Mouse (Mus musculus) thymus, postnatal 36 days (tissue): ENCODE measurements at regions not wholly inside any gene's neighbourhood (a gene's known extent, or its start where the extent isn't known, plus 50 kb on each side); places are given as distances from the start of the nearest gene placed in this dataset.

Experiments used
- DNase-seq, 2 experiments: peaks; one replicate each; pipeline ENCODE4 v3.0.0; 2022; ENCODE audit warnings: mixed read lengths in 2 of 2

DNA sequence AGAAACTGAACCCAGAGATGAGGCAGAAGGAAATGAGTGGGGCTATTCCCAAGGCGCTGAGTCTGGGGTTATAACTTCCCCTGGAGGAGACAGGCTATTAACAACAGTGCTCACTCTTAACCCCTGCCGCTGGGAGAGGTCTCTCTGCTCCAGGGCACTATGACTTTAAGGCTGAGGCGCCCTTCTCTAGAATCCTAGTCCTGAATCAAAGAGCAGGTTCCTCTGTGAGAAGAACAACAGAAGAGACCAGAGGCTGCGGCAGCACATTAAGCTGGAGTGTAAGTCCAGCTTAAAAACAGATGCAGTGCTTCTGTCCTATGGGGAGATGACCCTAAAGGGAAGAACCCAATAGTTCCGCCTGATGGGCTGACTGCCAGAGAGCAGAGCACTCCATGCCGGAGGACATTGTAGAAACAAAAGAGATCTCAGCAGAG lies 173.4 kb upstream of the Klf7 start:
- DNase-seq = no peak

DNA sequence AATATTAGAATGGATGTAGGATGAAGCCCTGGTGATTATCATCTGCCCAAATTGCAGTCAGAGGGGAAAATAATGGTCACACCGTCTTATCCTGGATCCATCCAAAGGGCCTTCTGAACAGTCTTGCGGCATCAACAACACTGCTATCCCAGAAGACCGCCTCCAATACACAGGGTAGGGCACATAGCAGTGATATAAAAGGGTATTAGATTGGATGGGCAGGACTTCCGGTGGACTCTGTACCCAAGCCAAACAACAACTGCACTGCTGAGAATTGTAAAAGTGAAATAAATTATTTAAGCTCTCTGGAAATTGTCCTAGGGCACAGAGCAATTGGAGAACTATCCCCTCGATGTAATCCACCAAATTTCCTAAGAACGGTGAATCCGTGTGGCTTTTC lies 173.0 kb upstream of the Klf7 start:
- no peak for DNase-seq

DNA sequence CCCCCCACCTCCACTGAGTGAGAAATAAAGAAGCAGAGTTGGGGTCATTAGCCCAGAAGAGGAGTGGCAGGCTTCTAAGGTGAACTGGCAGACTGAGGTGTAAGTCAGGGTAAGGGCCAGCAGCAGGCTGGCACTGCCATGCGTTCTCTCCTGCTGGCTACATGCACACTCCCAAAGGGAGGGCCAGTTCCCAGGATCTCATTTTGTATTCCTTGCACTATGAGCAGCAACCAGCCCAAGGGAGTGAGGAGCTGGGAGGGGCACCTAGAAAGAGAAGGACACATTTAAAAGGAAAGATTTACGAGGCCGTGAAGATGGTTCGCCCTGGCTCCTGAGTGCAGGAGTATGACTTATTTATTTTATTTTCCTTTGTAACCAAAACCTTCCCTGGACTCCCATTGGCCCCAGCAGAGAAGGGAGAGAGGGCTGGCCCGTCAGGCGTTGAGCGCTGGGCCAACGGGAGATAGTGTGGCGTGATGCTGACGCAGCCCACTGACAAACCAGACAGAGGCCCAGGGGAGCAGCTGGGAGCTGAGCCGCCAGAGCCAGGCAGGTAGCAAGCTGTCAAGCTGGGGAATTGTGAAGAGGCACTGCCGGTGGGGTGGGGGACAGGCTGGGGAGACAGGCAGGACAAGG lies 166.8 kb upstream of the Klf7 start:
- no peak for DNase-seq

DNA sequence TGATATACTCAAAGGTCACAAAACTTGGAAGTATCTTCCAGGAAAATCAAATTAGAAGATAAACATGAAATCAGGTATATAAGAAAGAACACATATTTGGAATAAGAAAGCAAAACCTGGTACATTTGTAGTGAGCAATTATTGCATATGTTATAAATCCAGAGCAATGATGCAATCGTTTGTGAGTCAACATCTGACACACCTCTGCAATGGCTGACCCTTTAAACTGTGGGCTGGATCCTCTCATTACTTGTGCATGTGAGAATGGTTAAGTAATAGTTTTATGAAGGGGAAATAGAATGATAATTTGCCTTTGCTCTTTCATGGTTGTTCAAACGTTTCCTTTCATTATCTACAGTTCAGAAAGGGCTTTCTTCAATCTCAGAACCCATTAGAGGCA lies 165.0 kb upstream of the Klf7 start:
- no peak for DNase-seq

DNA sequence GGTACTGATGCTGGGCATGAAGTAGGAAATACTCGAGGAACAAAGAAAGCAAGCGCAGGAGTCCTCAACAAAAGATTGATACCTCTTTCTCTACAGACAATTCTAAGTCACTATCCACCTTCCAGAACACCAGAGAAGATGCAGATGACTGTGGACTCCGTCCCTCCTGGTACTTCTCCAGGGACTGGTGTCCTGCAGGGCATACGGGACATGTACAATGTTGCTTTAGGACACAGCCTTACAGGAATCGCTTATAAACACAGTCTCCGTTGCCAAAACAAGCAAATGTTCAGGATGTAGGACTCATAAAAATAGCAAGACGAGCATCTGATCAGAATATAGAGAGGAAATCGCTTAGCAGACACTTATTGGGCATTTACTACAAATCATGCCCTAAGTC lies 162.6 kb upstream of the Klf7 start:
- no peak for DNase-seq

DNA sequence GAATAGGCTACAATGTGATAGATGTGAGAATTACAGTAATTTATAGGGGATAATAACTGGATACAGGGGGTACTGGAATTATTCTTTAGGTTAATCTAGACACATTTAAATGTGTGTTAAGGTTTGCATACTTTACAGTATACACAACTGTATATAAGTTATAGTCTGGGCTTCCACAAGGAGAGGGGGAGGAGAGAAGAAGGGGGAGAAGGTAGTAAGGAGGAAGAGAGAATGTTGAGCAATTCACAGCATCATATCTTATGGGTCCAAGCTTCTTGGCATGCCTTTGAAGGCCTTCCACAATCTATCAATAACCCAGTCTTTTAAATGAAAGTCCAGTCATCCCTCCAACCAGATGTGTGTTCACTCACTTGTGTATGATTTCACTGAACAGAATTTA lies 153.8 kb upstream of the Klf7 start:
- DNase-seq = no peak

DNA sequence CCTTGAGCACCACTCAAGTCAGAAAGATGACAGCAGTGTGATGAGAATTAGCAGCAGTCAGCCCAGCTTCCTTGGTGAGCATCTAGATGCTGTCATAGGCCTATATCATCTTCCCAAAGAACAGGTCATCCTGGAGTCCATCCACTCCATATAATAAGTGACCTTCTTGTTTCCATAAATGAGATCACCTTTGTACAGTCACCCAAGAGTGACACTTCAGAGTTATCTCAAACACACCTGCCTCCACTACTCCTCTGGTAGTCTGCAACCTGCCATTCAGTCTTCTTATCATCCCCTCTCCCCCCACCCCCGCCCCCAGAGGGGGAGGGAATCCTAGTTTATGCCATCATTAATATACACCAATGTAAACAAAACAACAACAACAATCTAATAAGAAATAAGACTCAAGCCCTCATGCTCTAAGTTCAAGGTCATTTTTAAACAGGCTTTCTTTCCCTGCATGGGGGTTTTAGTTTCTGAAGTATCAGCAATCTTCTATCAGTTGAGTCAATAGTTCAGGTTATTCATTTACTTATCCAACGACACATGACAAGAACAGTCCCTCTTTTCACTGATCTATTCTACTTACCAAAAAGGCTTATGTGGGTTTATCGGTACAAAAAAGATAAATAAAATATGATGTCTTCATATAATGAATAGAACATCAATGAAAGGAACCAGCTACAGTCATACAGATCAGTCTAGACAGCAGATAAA lies 153.2 kb upstream of the Klf7 start:
- no peak for DNase-seq

DNA sequence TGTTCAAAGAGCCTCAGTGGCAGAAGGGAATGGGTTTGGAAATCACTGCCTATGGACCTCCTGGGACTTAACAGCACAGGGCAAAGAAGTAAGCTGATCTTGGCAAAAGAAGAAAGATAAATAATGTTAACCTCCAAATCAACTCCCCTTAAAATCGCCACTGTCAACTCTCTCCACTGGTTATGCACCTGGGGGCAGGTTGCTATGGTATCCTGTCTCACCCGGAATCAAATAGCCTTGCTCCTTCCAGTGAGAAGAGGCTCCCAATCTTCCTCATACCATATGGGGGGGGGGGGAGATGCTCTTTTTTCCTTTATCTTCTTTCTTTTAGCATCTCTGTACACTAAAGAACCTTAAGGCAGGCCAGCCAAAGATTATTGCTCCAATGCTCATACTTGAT lies 135.2 kb upstream of the Klf7 start:
- no peak for DNase-seq

DNA sequence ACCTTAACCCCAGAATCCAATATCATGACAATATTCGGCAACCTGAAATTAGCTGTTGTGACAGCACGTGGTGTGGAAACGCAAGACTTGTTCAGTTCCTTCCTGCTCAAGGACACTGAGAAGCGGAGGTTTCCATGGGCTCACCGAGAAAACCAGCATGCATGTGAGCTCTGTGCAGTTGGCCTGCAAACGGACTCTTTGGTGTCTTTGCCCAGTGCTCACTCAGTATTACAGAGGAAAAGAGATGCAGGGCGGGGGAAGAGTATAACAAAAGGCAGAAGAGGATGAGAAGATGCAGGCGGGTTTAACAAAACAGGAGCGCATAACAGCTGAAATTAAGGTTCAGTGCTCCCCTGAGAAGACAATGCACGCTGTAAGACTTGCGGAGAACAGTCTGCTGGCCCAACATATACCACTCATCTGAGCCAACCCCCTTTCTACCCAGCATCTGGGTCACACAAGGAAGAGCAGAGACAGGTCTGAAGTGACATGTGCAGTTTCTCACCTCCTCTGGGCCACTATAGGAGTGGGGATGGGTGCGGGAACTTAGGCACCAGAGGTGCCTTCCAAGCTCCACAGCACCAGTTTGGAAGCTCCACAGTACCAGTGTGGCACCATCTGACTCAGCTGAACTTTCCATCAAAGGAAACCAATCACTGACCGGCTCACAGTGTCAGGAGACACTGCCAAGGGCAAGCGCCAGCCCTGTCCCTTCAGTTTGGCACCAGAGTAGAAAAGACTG lies 133.6 kb upstream of the Klf7 start:
- DNase-seq = no peak

DNA sequence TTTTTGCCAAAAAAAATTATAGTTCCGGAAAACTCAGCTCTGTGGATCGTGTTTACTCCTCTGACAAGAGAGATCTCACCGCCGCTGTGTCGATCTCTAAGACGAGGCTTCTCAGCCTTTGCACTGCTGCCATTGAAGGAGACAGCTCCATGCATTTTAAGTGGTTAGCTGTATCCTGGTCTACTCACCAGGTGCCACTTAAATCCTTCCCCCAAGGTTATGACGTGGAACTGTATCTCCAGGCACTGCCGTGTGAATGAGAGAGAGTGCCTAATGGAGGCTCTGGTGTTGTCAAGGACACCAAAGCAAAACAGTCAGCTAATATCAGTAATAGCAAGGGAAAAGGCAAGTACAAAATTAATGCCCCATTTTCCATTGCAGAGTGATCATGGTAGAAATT lies 132.6 kb upstream of the Klf7 start:
- no peak for DNase-seq

DNA sequence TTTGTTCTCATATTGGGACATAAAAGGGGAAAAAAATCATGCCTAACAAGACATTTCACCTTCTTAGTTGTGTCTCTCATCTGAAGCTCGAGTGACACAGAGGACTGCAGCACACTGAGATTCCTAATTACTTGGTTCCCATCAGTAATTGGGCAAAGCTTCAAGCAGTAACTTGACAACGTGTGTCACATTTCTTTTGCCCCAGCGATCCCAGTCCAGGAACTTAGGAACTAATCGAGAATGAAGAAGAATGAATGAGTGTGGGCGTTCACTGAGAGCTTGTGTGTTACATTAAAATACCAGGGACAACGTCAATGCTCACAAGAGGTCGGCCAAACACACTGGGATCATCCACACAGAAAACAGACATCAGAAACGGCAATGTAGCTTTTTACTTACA lies 131.9 kb upstream of the Klf7 start:
- no peak for DNase-seq

DNA sequence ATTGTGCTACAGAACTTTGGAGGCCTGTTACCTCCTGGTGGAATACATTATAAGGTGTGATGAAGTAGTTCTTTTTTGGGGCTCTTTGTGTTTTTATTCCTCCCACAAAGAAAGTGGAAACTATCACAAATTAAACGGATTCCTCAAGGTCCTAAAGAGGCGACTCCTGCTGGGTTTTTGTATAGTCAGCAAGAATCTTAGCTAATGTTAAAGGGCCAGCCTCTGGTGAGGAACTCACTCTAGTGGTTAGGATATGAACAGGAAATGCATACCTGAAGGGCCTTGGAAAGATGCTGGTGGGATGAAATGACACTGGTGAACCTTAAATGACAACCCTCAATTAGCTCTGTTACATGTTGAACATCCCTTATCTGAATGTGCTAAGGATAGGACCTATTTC lies 120.3 kb upstream of the Klf7 start:
- DNase-seq = no peak

DNA sequence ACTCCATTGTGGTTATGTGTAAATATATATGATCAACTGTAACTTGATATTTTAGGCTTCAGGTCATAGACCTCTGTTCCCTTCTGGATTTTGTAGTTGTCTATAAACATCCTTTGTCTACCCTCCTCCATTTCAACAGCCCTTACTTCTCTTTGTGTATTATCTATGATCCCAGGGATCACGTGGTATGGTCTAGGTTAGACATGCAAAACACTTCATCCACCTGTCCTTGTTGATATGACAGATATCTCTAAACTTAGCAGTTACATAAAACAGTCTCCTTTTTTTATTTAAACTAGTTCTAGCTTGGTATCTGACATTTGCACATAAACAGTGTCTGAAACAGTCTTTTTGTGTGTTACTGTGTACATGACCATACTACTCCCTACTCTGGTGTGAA lies 107.6 kb upstream of the Klf7 start:
- no peak for DNase-seq

DNA sequence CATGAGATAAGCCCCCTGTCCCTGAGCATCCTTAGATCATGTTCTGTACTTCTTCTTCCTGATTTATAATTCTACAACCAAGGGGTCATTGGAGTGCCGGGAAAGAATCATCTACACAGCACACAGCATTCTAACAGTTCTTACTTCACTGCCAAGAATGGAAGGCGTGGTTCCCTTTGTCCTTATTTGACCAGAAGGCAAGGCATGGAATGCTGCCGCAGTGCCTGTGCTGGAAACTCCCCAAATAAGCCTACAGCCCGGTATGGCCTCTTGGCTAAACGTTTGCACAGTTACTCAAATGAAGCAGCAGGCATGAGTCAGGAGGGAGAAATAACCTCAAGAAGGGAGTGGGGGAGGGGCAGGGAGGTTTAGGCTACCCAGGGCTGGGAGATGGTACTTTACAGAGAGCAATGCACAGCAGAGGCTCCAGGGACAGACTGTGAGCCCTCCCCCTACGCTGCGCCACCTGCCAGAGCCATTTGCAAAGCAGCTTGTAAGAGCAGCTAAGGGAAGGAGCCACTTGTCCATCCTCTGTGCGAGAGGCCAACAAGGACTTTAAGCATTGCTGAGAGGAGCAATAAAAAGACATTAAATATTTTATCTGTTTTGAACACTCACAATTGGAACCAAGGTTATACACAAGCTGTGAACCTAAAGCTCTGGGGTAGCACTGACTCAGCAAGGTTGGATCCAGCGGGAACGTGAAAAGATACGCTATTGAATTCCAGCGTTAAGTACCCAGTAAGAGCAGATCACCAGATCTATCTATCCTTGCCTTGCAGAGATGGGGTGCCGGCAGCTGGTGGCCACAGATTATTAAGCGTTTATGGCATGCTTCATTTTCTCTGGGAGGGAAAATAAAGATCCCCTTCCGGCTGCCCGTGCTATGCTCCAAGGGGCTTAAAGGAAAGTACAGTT lies 104.2 kb upstream of the Klf7 start:
- DNase-seq = no peak

DNA sequence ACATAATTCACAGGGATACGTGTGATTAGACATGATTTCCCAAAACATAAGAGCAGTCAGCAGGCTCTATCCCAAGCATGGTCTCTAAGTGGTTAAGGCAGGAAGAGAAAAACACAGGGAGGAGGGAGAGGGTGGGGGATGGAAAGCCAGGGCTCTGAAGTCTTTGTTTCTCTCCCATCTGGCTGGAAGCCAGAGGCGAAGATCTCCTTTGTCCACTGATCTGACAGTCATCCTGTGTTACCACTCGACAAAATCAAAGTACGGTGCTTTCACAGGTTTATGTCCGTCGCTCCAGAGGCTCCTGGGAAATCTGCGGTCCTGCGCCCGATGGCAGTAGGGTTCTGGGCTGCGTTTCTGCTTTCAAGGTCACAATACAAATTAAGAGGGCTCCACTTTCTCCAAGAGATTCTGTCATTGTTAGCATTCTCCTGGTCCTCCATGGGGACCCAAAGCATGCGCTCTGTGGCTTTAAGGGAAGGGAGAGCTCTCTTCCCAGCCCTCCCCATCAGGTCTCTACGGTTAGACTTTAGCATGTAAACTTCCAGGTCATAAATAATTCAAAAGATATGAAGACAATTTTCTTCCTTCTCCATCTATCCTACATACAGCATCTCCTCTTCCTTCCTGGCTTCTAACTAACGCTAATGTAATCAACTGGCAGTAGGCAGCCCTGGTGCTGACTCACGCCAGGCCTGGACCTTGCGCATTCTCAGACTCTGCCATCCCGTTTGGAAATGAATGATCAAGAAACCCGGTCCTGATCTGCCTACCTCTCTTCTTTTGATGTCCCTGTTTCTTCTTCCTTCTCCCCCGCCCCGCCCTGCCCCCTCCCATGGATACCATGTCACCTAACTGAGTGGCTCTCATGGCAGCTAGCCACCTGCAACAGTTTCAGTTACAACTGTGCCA lies 102.0 kb upstream of the Klf7 start:
- DNase-seq = no peak

DNA sequence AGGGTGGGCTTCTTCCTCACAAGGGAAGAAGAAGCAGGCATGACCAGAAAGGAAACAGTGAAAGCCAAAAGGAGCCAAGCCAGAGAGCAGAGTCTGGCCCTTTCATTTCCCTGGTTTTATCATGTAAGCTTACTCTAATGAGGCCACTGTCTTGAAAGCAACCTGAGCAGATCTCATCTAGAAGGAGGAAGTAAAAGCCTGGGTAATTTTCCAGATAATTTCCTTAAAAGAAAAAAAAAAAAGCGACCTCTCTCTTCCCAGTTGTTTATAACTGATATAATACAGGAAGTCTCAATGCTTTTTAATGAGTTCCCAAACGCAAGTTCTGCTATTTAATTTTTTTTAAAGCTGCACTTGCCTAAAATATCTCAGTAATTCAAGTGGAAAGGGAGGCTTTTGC lies 100.4 kb upstream of the Klf7 start:
- no peak for DNase-seq

DNA sequence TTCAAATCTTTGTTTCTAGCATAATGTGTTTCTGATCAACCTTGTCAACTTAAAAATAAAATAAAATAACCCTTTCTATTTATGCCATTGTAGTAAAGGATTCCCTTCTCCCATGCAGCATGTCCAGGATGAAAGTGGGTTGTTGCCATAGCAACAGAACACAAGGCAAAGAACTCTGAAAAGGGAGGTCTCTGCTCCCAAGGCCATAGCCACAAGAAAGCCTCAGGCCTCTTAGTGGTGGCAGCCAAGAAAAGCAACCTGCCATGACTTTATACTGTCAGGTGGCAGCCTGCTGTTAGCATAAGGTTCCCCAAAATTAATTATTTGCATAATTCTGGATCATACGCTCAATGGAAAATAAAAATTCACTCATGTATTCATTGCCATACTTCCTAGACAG lies 98.4 kb upstream of the Klf7 start:
- DNase-seq = no peak

DNA sequence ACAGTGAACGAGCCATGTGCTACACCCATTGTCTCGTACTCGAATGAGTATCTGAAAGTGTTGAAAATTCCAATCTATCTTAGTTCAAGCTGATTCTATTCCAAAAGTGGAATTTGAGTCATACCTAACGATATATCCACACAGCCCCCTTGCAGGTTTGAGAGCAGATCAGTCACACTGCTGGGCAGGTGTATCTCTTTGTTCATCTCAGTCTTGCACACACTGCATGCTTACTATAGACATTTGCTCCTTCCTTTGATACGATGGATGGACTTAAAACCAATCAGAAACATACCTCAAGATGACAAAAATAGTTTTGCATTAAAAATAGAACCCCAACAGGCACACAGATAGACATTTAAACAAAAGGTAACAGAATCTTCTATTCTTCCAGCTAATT lies 98.0 kb upstream of the Klf7 start:
- no peak for DNase-seq

DNA sequence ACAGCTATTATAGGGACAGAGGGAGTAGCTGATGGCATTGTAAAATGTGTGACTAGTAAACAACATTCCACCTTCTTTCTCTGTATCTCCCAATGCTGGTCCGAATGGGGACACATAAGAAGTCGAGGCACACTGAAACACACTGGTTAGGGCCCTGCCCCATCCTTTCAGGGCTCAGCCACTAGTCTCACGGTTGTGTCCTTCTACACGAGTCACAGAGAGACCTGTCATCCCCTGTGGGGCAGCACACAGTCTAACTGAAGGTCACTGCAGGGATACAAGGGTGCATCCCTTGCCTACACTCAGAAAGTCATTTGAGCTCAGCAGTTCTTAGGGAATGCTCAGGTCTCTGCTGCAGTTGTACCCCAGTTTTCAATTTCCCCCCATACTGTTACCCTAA lies 93.6 kb upstream of the Klf7 start:
- DNase-seq = no peak

DNA sequence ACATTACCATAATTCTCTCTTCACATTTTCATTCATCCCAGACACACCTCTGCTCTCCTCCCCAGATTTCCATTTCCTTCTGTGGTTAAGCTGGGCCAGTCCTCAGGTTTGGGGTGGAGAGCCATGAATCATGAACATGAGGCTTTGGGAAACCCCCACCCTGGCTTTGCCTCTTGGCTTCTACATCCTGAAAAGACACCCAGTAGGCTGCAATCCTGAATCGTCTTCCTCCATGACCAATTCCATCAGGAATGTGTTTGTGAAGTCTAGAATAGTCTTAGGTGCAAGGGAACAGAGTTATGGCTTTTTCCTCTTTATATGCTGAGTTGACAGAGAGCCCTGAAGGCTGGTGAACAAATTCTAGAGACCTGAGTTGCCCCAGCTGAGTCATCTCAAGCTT lies 87.0 kb upstream of the Klf7 start:
- DNase-seq = no peak

DNA sequence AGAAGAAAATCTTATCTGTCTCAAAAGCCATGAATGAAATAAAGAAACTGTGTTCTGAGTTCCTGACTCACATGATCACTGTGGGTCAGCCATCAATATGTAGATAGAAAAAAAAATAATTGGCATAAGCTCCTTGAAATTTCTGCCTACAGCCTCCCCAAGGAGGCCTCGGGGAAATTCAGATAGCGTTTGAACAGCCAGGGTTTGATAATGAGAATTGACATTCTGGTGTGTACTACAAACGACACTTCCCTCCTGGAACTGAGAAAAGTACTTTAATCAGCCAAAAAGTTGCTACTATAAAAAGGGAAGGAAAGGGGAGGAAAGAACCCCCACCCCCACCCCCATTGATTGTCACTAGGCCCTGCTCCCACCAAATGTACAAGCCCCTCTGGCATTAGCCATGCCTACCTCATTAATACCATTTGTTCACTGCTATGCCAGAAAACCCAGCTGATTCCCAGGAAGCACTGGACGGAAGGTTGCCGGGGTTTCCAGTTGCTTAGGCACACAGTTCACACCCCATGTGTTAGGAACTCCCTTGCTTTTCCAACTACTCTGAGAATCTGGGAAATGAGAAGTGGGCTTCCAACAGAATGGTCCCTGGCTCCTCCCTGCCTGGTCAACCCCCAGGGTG lies 78.4 kb upstream of the Klf7 start:
- DNase-seq = no peak

DNA sequence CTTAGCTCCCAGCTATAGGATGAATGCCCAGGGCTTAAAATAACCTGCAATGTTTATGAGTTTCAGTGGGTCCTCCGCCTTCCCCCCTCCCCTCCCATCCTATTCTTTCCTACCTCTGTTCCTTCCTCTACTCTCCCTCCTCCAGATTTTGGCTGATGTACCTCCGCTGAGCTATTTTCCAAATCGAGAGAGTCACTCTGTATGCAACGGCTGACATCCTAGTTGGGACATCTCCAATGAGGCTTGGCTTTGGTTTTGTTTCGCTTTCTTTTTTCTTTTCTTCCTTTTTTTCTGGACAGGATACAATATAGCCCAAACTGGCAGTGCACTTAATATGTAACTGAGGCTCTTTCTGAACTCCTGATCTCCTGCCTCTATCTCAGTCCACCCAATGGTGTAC lies 76.7 kb upstream of the Klf7 start:
- DNase-seq = no peak
